Mouse (Mus musculus) midbrain, embryonic 14.5 days (tissue): ENCODE results near the gene Xrra1. TPM values are rescaled to one million over a fixed set of nuclear protein-coding genes. Genes with fewer than 3 reads are reported as not detected.

ENCODE experiments used
- ATAC-seq: fragments of 200-750 bp; cut with Nextera tagmentation; 2 replicates; pipeline ENCODE4 v1.8.0; 2017; ENCODE audit warnings: moderate number of reproducible peaks, moderate library complexity; ENCODE audit not compliant: low FRiP score, low TSS enrichment
- DNase-seq: peaks from one replicate; pipeline ENCODE4 v3.0.0-alpha.2; 2015
- H3K27ac ChIP-seq: fragments of 300-500 bp; sonication (generic); replicated peaks from 2 replicates; pipeline ENCODE4 v1.5.1; 2014; ENCODE audit warnings: mild to moderate bottlenecking, low read depth, low read length, moderate library complexity
- H3K27me3 ChIP-seq: fragments of 300-500 bp; sonication (generic); 2 replicates; pipeline ENCODE4 v1.6.1; 2014; ENCODE audit warnings: low read length, control low read depth, mixed read lengths; ENCODE audit not compliant: control insufficient read depth, insufficient read depth
- H3K36me3 ChIP-seq: fragments of 300-500 bp; sonication (generic); 2 replicates; pipeline ENCODE4 v1.6.1; 2014; ENCODE audit warnings: low read length, control low read depth; ENCODE audit not compliant: control insufficient read depth, insufficient read depth
- H3K4me1 ChIP-seq: fragments of 300-500 bp; sonication (generic); 2 replicates; pipeline ENCODE4 v1.6.1; 2014; ENCODE audit warnings: mild to moderate bottlenecking, antibody characterized with exemption, low read length, control low read depth; ENCODE audit not compliant: control insufficient read depth, insufficient read depth
- H3K4me2 ChIP-seq: fragments of 300-500 bp; sonication (generic); 2 replicates; pipeline ENCODE4 v1.6.1; 2014; ENCODE audit warnings: mild to moderate bottlenecking, low read length, moderate library complexity
- H3K4me3 ChIP-seq: fragments of 300-500 bp; sonication (generic); replicated peaks from 2 replicates; pipeline ENCODE4 v1.5.1; 2014; ENCODE audit warnings: low read depth, low read length
- H3K9ac ChIP-seq: fragments of 300-500 bp; sonication (generic); replicated peaks from 2 replicates; pipeline ENCODE4 v1.6.1; 2014; ENCODE audit warnings: mild to moderate bottlenecking, low read length, moderate library complexity
- H3K9me3 ChIP-seq: fragments of 300-500 bp; sonication (generic); 2 replicates; pipeline ENCODE4 v1.6.1; 2016; ENCODE audit warnings: low read length, control low read depth, mixed read lengths; ENCODE audit not compliant: control insufficient read depth
- WGBS: fragments of 180-500 bp; shearing (Covaris S2); extraction: QIAGEN DNeasy Blood & Tissue Kit; methylation state at CpG from one replicate; pipeline ENCODE4 v1.1.7; 2014; 5-methylcytosine and 5-hydroxymethylcytosine counted together
- polyA plus RNA-seq: library from polyadenylated mRNA; unstranded; fragments of >200 nt; fragmentation: Nextera tagmentation; extraction: Ambion mirVana; gene quantifications from 2 replicates; pipeline ENCODE4 v1.2.1, GENCODE M21; 2014

The Xrra1 gene
- polyA plus RNA-seq, 1 experiment from 2014 or later = 1.2 TPM

- H3K9me3 ChIP-seq = no peaks in the 10 kb centered on the region
- H3K27ac ChIP-seq = no peak overlapping the region
- no peak overlapping the region for H3K4me2 ChIP-seq
- no peaks in the 10 kb centered on the region for H3K36me3 ChIP-seq
- no peak overlapping the region for H3K4me3 ChIP-seq
- no peak overlapping the region for H3K9ac ChIP-seq
- H3K27me3 ChIP-seq = no peaks in the 10 kb centered on the region
- WGBS = 76% methylated on average over 6 of the region's 6 CpGs
- ATAC-seq = no peak
- no peak for DNase-seq
- peaks cover 14% of the 10 kb centered on the region for H3K4me1 ChIP-seq
Measured at GRCm38 (mm10) chr7:99894478-99894877, 35.6 kb downstream of the Xrra1 start.

- H3K36me3 ChIP-seq = no peaks in the 10 kb centered on the region
- H3K4me3 ChIP-seq = no peak overlapping the region
- DNase-seq (no peak), ATAC-seq (no peak)
- H3K27ac ChIP-seq = no peak overlapping the region
- H3K9me3 ChIP-seq = no peaks in the 10 kb centered on the region
- H3K9ac ChIP-seq = no peak overlapping the region
- H3K27me3 ChIP-seq = no peaks in the 10 kb centered on the region
- peaks cover 14% of the 10 kb centered on the region for H3K4me1 ChIP-seq
- no peak overlapping the region for H3K4me2 ChIP-seq
- WGBS = 90% methylated on average over 4 of the region's 4 CpGs
Measured at GRCm38 (mm10) chr7:99896905-99897304, 38.0 kb downstream of the Xrra1 start.

- 68% methylated on average over 4 of the region's 4 CpGs for WGBS
- Histone ChIP-seq H3K4me1 (no peaks in the 10 kb centered on the region), H3K9me3 (no peaks in the 10 kb centered on the region), H3K36me3 (no peaks in the 10 kb centered on the region), H3K4me3 (no peak overlapping the region), H3K27ac (no peak overlapping the region), H3K4me2 (no peak overlapping the region), H3K27me3 (no peaks in the 10 kb centered on the region), H3K9ac (no peak overlapping the region)
- no peak for DNase-seq
- ATAC-seq = no peak
Measured at GRCm38 (mm10) chr7:99902208-99902607, 43.3 kb downstream of the Xrra1 start.

GRCm38 (mm10) chr7:99902918-99903665, 44.2 kb downstream of the Xrra1 start:
- no peak for ATAC-seq
- H3K27ac ChIP-seq = no peak overlapping the region

GRCm38 (mm10) chr7:99904421-99905005, 45.6 kb downstream of the Xrra1 start:
- 73% methylated on average over 3 of the region's 3 CpGs for WGBS
- H3K9ac ChIP-seq = no peak overlapping the region
- no peaks in the 10 kb centered on the region for H3K36me3 ChIP-seq
- H3K27ac ChIP-seq = no peak overlapping the region
- no peak overlapping the region for H3K4me3 ChIP-seq
- no peaks in the 10 kb centered on the region for H3K27me3 ChIP-seq
- no peaks in the 10 kb centered on the region for H3K4me1 ChIP-seq
- no peak for DNase-seq
- no peak overlapping the region for H3K4me2 ChIP-seq
- H3K9me3 ChIP-seq = no peaks in the 10 kb centered on the region
- ATAC-seq = no peak

More at GRCm38 (mm10) chr7:99902918-99903665, 44.2 kb downstream of the Xrra1 start:
- H3K9me3 ChIP-seq = no peaks in the 10 kb centered on the region
- H3K4me1 ChIP-seq = no peaks in the 10 kb centered on the region
- no peak overlapping the region for H3K4me3 ChIP-seq
- H3K9ac ChIP-seq = no peak overlapping the region
- DNase-seq = no peak
- H3K4me2 ChIP-seq = no peak overlapping the region
- H3K36me3 ChIP-seq = no peaks in the 10 kb centered on the region
- H3K27me3 ChIP-seq = no peaks in the 10 kb centered on the region
- WGBS = 76% methylated on average over 11 of the region's 11 CpGs

- Histone ChIP-seq H3K9ac (no peak overlapping the region), H3K9me3 (no peaks in the 10 kb centered on the region), H3K4me3 (no peak overlapping the region), H3K4me2 (no peak overlapping the region), H3K36me3 (no peaks in the 10 kb centered on the region), H3K4me1 (no peaks in the 10 kb centered on the region), H3K27me3 (no peaks in the 10 kb centered on the region), H3K27ac (no peak overlapping the region)
- ATAC-seq (no peak), DNase-seq (no peak)
- 94% methylated on average over 3 of the region's 3 CpGs for WGBS
Measured at GRCm38 (mm10) chr7:99906346-99906745, 47.4 kb downstream of the Xrra1 start.

GRCm38 (mm10) chr7:99907463-99907862, 48.5 kb downstream of the Xrra1 start:
- Histone ChIP-seq H3K4me2 (no peak overlapping the region), H3K9ac (no peak overlapping the region), H3K9me3 (no peaks in the 10 kb centered on the region), H3K27ac (no peak overlapping the region), H3K4me1 (no peaks in the 10 kb centered on the region), H3K27me3 (no peaks in the 10 kb centered on the region), H3K36me3 (no peaks in the 10 kb centered on the region), H3K4me3 (no peak overlapping the region)
- 83% methylated on average over 3 of the region's 3 CpGs for WGBS
- ATAC-seq (no peak), DNase-seq (no peak)

- 89% methylated on average over 5 of the region's 5 CpGs for WGBS
- no peak for ATAC-seq
- H3K9ac ChIP-seq = no peak overlapping the region
Measured at GRCm38 (mm10) chr7:99911038-99911437, 52.1 kb downstream of the Xrra1 start.

GRCm38 (mm10) chr7:99914316-99914715, 55.4 kb downstream of the Xrra1 start:
- DNase-seq (no peak), ATAC-seq (no peak)
- H3K9me3 ChIP-seq = no peaks in the 10 kb centered on the region
- H3K27ac ChIP-seq = no peak overlapping the region
- 88% methylated on average over 10 of the region's 10 CpGs for WGBS
- H3K4me2 ChIP-seq = no peak overlapping the region
- H3K27me3 ChIP-seq = no peaks in the 10 kb centered on the region; the same call in 1 of the 2 replicates
- H3K4me3 ChIP-seq = no peak overlapping the region
- peaks cover 14% of the 10 kb centered on the region for H3K4me1 ChIP-seq
- H3K36me3 ChIP-seq = no peaks in the 10 kb centered on the region
- no peak overlapping the region for H3K9ac ChIP-seq

More at GRCm38 (mm10) chr7:99911038-99911437, 52.1 kb downstream of the Xrra1 start:
- Histone ChIP-seq H3K27ac (no peak overlapping the region), H3K36me3 (no peaks in the 10 kb centered on the region), H3K9me3 (no peaks in the 10 kb centered on the region), H3K4me1 (no peaks in the 10 kb centered on the region), H3K4me2 (no peak overlapping the region), H3K27me3 (no peaks in the 10 kb centered on the region), H3K4me3 (no peak overlapping the region)
- DNase-seq = no peak
